Mouse (Mus musculus) brain, embryonic 14.5 days (tissue): ENCODE data around the gene Rnf166.

Experiments
- CTCF ChIP-seq: fragments of 200-500 bp; IDR thresholded peaks from 2 replicates; pipeline ENCODE4 v1.5.1; 2012; ENCODE audit warnings: inconsistent platforms, mild to moderate bottlenecking, moderate library complexity, borderline replicate concordance; ENCODE audit not compliant: insufficient read depth, insufficient read length; ENCODE audit errors: extremely low read depth
- POLR2A ChIP-seq: fragments of 200-500 bp; IDR thresholded peaks from 2 replicates; pipeline ENCODE4 v1.6.1; 2012; ENCODE audit warnings: mild to moderate bottlenecking, inconsistent platforms, borderline replicate concordance; ENCODE audit not compliant: poor library complexity, insufficient read depth, insufficient read length, severe bottlenecking; ENCODE audit errors: extremely low read depth

DNA sequence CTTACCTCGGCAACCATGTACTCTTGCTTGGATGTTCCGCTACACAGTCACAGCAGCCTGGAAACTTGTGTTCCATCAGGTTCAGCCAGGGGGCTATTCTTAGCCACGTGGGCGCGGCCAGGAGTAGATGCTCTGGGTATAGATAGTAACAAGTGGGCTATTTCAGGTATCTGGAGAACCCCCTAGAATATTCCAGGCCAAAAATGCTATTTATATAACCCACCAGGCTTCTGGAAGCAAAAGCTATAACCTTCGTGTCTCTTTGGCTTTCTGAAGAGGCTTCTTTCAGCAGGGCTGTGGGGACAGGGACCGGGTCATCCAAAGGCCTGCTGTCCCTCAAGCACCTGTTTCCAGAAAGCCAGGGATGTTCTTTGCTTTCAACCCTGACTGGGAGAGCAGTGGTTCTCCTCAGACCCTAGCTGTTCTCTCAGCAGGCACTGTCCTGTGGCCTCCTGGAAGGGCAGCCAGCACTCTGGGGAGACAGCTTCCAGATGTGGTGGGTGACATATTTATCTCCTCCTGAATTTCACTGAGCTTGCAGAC, 24.6 kb downstream of the Rnf166 start:
- TF ChIP-seq POLR2A (no peak), CTCF (no peak)
